Mouse (Mus musculus) left cerebral cortex, adult 8-10 months (tissue): ENCODE results near the gene Scnn1g. TPM values are rescaled to one million over a fixed set of nuclear protein-coding genes. Genes with fewer than 3 reads are reported as not detected.

Experiments used
- DNase-seq, 2 experiments: peaks; one replicate each; pipeline ENCODE4 v3.0.0; 2022; ENCODE audit warnings: low spot score in 2 of 2
- total RNA-seq, 4 experiments: library from RNA; stranded (reverse); gene quantifications; 2 replicates each; pipeline ENCODE4 v1.2.4; 2022

Scnn1g gene
- total RNA-seq, 4 experiments from 2014 or later = 0.21 to 0.38 (median 0.30) TPM

DNA sequence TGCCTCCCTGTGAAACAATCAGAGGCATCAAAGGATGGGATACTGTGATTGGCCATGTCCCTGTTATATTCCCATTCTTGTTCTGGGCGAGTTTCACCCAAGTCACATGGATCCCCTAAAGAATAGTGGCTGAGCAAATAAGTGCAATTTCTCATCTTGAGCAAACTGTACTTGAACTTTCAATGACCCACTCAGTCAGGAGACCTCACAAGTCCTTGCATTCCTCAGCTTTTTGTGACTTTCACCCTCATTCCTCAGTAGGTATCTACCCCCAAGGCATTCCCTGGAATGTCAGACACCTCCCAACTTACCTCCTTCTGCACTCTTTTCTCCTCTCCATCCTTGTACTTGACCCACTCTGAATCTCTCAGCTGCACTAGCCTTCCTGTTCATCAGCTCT is 44.3 kb downstream of the Scnn1g start:
- DNase-seq = no peak

DNA sequence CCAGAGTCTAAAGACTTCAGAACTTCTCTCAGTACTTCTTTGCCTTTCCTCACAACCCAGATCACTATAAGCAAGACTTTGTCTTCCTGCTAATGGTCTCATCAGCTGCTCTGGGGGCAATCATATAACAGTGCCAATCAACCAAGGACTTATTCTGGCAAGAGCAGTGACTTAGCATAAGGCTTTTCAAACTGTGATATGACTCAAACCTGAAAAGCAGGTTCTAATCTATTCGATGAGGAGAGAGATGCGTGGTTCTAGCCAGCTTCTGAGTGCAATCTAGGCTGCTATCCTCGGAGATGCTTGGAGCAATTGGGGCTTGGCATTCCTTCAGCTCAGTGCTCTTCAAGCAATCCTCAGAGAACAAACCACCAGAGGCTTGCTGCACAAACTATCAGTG is 44.7 kb downstream of the Scnn1g start:
- no peak for DNase-seq

DNA sequence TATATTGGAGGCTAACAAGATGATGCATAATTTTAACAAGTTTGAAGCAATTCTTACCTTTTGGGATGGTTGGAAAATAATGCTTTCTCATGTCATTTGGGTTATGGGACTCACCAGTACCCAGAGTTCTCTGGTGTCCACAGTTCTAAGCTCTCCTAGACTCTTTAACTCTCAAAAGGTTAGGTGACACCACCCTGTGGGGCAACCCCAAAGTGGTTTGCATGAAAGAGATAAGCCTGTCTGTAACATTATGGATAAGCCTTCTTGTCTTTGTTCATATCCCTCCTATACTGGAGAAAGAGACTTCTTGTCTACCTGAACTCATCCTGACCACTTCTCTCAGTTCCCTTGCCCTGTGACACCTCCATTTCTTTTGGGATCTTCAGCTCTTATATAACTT is 45.1 kb downstream of the Scnn1g start:
- no peak for DNase-seq

DNA sequence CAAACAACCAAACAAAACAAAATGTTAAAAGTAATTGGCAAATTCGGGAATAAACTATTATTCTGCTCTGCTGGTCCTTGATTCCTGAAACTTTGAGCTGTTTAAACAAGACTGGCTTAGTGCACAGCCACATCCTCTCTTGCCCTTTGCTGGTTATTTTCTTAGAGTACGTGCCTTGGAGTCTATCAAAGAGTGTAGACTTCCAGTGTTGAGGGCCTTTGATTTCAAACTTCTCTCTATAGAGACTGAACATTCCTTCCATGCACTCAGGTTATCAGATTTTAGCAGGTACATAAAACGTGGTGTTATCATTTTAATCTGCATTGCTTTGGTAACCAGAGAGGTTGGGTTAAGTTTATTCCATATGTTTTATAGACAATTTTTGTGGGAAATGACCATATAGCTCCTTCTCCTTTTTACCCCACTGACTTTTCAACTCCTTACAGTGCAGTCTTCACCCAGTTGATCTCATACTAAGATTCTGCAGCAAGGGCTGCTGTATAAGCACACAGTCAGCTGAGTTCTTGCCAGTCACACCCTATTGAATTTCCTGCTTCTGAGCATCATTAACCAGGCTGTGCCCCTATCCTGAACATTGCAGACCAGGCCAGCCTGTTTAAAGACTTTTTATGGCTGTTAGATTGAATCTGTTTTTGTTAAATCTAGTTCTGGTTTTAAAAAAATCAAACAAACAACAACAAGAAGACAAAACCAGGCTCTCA is 48.1 kb downstream of the Scnn1g start:
- no peak for DNase-seq

DNA sequence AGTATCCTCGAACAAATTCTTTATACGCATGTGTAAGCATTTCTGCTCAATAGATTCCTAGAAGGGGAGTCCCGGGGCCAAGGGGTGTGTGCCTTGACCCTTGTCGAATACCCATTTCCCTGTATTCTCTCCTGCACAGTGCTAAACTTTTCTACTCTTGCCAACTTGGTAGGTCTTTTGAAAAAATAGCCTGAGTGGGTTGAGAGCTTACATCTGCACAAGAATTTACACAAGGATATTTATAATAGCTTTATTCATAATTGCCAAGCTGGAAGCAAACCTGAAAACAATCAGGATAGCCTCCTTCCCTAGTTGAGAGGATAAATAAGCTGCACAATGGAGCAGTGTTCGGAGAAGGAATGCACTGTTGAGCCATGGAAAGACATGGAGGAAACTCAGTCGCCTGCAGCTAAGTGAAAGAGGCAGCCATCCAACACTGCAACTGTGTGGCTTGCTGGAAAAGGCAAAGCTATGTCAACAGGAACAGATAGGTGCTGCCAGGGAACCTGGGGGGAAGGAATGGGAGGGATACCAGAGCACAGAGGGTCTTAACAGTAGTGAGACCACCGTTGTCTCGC is 51.5 kb downstream of the Scnn1g start:
- no peak for DNase-seq

DNA sequence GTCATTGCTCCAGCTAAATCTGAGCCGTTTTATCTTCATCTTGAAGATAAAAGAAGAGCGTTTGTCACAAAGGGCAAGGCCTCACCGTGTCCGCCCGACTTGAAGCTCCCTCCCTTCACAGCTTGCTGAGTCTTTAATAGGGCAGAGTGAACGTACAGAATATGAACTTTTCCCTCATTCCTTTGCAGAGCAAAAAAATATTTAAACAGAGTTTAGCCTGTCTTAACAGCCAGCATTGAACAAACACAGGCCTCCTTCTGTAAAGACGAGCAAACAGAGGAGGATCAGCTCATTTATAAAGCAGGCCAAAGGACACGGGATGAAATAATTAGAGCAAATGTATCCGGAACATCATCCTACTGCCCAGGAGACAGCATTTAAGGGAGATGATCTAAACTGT is 63.5 kb downstream of the Scnn1g start:
- no peak for DNase-seq

DNA sequence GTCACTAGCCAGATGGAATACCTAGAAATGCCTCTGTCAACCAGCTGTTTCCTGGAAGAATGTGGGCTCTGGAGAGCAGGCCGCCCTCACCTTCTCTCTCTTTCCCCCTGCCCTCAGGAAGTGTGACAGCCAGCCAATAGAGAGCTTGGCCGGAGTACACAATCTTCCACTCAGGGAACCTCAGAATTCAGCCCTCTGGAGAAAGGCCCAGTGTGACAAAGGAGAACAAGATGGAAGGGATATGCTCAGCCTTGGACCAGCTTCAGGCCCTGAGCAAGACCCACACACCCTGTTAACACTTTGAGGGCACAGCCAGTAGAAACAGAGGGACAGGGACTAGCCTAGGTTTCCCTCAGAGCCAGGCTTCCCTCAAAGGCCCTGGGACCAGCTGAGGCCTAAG is 68.2 kb downstream of the Scnn1g start:
- no peak for DNase-seq

DNA sequence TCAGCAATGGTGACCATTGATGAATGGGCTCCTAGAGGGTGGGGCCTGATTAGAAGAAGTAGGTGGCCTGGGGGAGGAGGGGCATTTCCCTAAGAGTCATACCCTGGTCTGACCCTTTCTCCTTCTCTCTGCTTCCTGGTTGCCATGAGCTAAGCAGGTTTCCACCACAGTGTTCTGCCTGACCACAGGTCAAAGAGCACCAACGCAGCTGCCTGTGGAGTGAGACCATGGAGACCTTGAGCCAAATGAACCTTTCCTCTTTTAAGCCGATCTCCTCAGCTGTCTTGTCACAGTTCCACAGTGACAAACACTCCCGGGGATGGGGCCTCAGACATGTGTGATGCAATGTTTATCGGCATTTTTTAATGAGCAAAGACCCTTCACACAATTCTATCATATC is 68.7 kb downstream of the Scnn1g start:
- DNase-seq = no peak

DNA sequence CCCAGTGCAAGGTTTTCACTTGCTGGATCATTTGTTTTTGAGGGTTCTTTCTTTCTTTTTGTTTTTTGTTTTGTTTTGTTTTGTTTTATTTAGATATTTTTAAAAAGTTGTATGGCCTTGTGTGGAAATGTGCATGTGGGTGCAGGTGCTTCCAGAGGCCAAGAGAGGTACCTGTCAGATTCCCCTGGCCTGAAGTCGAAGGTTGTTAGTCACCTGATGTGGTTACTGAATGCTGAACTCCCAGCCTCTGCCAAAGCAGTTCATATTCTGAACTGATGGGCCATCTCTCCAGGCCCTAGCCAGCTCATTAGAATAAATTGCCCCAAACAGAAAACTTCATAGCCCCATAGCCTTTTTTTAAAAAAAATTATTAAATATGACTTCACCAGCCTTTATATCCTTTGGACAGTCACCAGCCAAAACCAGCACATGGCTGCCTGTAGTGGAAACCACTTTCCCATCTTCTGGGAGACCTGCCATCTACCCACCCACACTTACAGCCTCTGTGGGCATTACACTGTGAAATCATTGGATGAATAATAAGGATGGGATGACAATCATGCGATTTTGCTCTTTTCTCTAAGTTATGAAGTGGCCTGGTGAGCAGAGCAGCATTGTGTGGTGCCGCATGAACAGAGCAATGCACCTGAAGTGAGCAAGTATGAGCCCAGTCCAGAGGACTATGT is 71.7 kb downstream of the Scnn1g start:
- peak in 1 of 2 experiments; percentile 56 for DNase-seq

DNA sequence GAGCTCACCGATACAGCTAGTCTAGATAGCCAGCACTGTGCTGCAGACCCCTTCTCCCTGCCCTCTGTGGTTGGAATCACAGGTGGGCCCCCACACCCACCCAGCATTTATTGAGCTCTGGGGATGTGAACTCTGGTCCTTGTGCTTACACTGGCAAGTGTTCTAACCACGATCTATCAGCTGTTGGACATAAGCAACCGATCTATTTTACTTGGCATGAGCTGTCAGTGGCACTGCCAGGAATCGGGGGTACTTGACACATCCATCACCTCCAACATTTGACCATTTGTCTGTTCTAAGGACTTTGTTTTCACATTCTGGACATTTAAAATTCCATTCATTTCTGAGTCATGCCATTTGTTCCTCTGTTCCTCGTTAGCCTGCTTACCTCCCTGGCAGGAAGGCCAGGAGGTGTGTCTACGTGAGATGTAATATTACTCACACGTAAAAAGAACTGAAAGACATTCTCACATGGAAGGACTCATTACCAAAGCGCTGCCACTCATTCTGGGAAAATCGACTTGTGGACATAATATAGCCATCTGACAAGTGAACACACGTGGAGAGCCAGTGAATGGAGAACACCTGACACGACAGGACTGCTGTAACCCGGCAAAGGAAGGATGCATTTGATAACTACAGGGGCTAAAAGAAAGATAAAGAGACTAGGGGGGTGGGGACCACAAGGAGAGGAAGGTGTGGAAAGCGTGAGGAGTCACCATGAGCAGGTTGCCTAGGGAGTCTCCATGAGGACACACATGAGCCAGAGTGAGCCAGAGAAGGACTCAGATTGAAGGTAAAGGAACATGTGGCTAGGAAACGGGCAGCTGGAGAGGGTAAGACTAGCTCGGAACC is 73.7 kb downstream of the Scnn1g start:
- no peak for DNase-seq

Other genes starting within 250 kb of the Scnn1g start
- 10 to 100 TPM; 56.0 to 73.7 (median 67.4) TPM for gene Usp31, start 27.2 kb upstream of the Scnn1g start, total RNA-seq
- gene Scnn1b, start 130.6 kb downstream of the Scnn1g start, total RNA-seq = not detected
- 10 to 100 TPM; 45.4 to 51.0 (median 48.1) TPM for gene Cog7, start 247.2 kb downstream of the Scnn1g start, total RNA-seq